Mouse (Mus musculus) adrenal gland, postnatal 14 days (tissue): ENCODE measurements around the gene Trmo. TPM values are rescaled to one million over a fixed set of nuclear protein-coding genes. Genes with fewer than 3 reads are reported as not detected.

ENCODE experiments used
- DNase-seq: peaks from one replicate; pipeline ENCODE4 v3.0.0; 2021; ENCODE audit warnings: mixed read lengths
- total RNA-seq: library from RNA; stranded (reverse); gene quantifications from 2 replicates; pipeline ENCODE4 v1.2.3, GENCODE M21; 2021

Gene Trmo
- total RNA-seq, 1 experiment from 2014 or later, result 6.5 TPM

- DNase-seq, result no peak
These were observed 50.2 kb downstream of the Trmo start for GRCm38 (mm10) chr4:46339026-46339425.

GRCm38 (mm10) chr4:46337990-46338389 is 51.2 kb downstream of the Trmo start:
- no peak for DNase-seq

GRCm38 (mm10) chr4:46335846-46336245 is 53.4 kb downstream of the Trmo start:
- DNase-seq, result no peak

DNA sequence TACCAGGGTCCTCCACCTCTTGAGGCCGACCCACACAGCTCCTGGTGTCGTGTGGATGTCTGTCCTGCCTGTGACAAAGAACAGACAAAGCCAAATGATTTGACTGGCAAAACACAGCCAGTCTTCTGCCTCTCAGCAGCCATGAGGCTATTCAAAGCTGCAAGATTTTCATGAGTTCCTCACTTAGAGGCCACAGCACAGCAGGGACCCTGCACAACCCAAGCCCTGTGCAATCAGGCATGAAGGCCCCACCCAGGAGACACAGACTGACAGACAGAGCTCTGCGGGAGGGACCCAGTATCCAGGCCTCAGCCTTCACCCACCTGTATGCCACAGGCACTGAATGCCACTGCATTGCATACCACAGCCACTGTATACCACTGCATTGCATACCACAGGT is 60.3 kb downstream of the Trmo start:
- no peak for DNase-seq

Other genes with a start within 250 kb of the Trmo start
- 21.3 and 28.9 TPM in 2 replicates for gene Xpa, start 193.1 kb downstream of the Trmo start, total RNA-seq
- gene Foxe1, start 45.8 kb downstream of the Trmo start, total RNA-seq, result not detected in 2 replicates
- 1.2 and 9.0 TPM in 2 replicates for gene Hemgn, start 24.1 kb upstream of the Trmo start, total RNA-seq
- gene Anp32b, start 61.5 kb upstream of the Trmo start, total RNA-seq, result 156 and 162 TPM in 2 replicates
- 31.5 and 43.4 TPM in 2 replicates for gene Nans, start 99.8 kb upstream of the Trmo start, total RNA-seq
- gene Trim14, start 146.7 kb upstream of the Trmo start, total RNA-seq, result 7.7 and 8.0 TPM in 2 replicates
- gene Coro2a, start 212.8 kb upstream of the Trmo start, total RNA-seq, result 3.3 and 5.3 TPM in 2 replicates